Mouse (Mus musculus) embryonic fibroblast, embryonic 13.5 days (primary cell): Measurements from ENCODE around the gene Cntn4.

ENCODE experiments used
- CTCF ChIP-seq: IDR thresholded peaks from 2 replicates; pipeline ENCODE4 v1.5.1; 2011; ENCODE audit warnings: mild to moderate bottlenecking, control low read depth, low read length, moderate library complexity, borderline replicate concordance; ENCODE audit not compliant: insufficient read depth
- POLR2A ChIP-seq: IDR thresholded peaks from 2 replicates; pipeline ENCODE4 v1.6.1; 2011; ENCODE audit warnings: low read depth, mild to moderate bottlenecking, control low read depth, low read length, moderate library complexity

GRCm38 (mm10) chr6:106422947-106423346 lies 745.5 kb downstream of the Cntn4 start:
- no peak for TF ChIP-seq CTCF
- TF ChIP-seq POLR2A, result no peak
